Mouse (Mus musculus) ES-E14 (cell line): ENCODE measurements around the gene Shoc2. TPM values are rescaled to one million over a fixed set of nuclear protein-coding genes. Genes with fewer than 3 reads are reported as not detected.
"Not testable (repeated sequence)": the region's sequence is repeated elsewhere in the genome, so short reads cannot be mapped to it uniquely, and the experiment has no call there.

Source experiments
- DNase-seq: peaks from one replicate; pipeline ENCODE4 v3.0.0-alpha.2; 2013; ENCODE audit warnings: low read depth, low spot score
- H3K27ac ChIP-seq: 2 replicates; pipeline ENCODE4 v1.5.1; 2012; ENCODE audit warnings: low read depth, mild to moderate bottlenecking, low read length, moderate library complexity, mixed read lengths; ENCODE audit not compliant: poor library complexity, insufficient read depth, severe bottlenecking
- H3K36me3 ChIP-seq: 2 replicates; pipeline ENCODE4 v1.6.1; 2012; ENCODE audit warnings: mild to moderate bottlenecking, low read length, moderate library complexity, mixed read lengths; ENCODE audit not compliant: control insufficient read depth, poor library complexity, insufficient read depth, severe bottlenecking
- H3K4me1 ChIP-seq, 2 experiments: fragments of 150-350 bp in 1 of 2; sonication (generic) in 1 of 2; 2 replicates each; pipeline ENCODE4 v1.6.1; 2012; ENCODE audit warnings: low read length in 2 of 2, mild to moderate bottlenecking in 1 of 2, mixed read lengths in 1 of 2; ENCODE audit not compliant: control insufficient read depth in 2 of 2, insufficient read depth in 2 of 2, poor library complexity in 1 of 2
- H3K4me3 ChIP-seq, 2 experiments: fragments of 150-350 bp in 1 of 2; sonication (generic) in 1 of 2; 2 replicates each; pipeline ENCODE4 v1.5.1; 2012; ENCODE audit warnings: low read length in 2 of 2, low read depth in 1 of 2, mild to moderate bottlenecking in 1 of 2, mixed read lengths in 1 of 2; ENCODE audit not compliant: insufficient read depth in 1 of 2, poor library complexity in 1 of 2, severe bottlenecking in 1 of 2
- H3K9ac ChIP-seq: 2 replicates; pipeline ENCODE4 v1.6.1; 2012; ENCODE audit warnings: low read depth, mild to moderate bottlenecking, low read length, mixed read lengths; ENCODE audit not compliant: poor library complexity, insufficient read depth, severe bottlenecking
- H3K9me3 ChIP-seq: fragments of 150-350 bp; sonication (generic); 2 replicates; pipeline ENCODE4 v1.6.1; 2012; ENCODE audit warnings: low read depth, mild to moderate bottlenecking, low read length; ENCODE audit not compliant: control insufficient read depth, insufficient read depth
- CHD2 ChIP-seq: IDR thresholded peaks from 2 replicates; pipeline ENCODE4 v1.6.1; 2014; ENCODE audit warnings: mild to moderate bottlenecking, low read depth, low read length, inconsistent platforms
- HCFC1 ChIP-seq: IDR thresholded peaks from 2 replicates; pipeline ENCODE4 v1.6.1; 2012; ENCODE audit warnings: low read length, inconsistent platforms, borderline replicate concordance; ENCODE audit not compliant: insufficient read depth
- MAFK ChIP-seq: IDR thresholded peaks from 2 replicates; pipeline ENCODE4 v1.6.1; 2014; ENCODE audit warnings: mild to moderate bottlenecking, low read depth, low read length, inconsistent platforms; ENCODE audit not compliant: insufficient read depth
- ZC3H11A ChIP-seq: IDR thresholded peaks from 2 replicates; pipeline ENCODE4 v1.6.1; 2012; ENCODE audit warnings: low read depth, mild to moderate bottlenecking, inconsistent platforms, low read length, borderline replicate concordance
- ZNF384 ChIP-seq: IDR thresholded peaks from 2 replicates; pipeline ENCODE4 v1.6.1; 2012; ENCODE audit warnings: low read depth, low read length, inconsistent platforms
- in situ Hi-C, 2 experiments: fragments of 600-800 bp; cut with MboI; formaldehyde crosslinking; loops; one replicate each; pipeline ENCODE4 v1.15.1; 2025; ENCODE audit warnings: low sequenced_read_pairs in 2 of 2, inconsistent platforms in 1 of 2; ENCODE audit not compliant: unreplicated experiment in 2 of 2
- total RNA-seq: library from RNA; depleted of rRNA; stranded (reverse); fragments of 300-350 nt; gene quantifications from 2 replicates; pipeline ENCODE4 v1.2.3, GENCODE M21; 2012

Gene Shoc2
- total RNA-seq, 1 experiment, result 26.6 TPM

DNA sequence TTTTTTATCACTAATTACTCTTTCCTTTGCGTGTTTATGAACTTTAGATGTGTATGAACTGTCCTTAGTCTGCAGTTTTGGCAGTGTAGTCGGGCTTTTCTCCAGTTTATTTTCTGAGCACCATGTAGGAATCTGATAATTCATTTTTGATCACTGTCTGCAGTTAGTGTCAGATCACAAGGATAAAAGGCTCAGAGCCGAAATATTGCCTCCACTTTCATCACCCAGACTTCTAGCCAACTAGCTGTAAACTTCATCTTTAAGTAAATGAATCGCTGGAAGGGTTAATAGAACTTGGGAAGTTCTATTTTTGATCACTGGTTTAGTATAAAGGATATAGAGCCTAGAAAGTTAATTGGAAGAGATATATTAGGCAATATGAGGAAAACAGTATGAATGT lies 18.4 kb downstream of the Shoc2 start:
- TF ChIP-seq ZC3H11A, result no peak
- TF ChIP-seq MAFK, result no peak
- no peak for TF ChIP-seq CHD2
- TF ChIP-seq ZNF384, result no peak
- TF ChIP-seq HCFC1, result no peak
- Histone ChIP-seq H3K9ac (no peak overlapping the region), H3K4me3 (no peak overlapping the region), H3K9me3 (no peaks in the 10 kb centered on the region), H3K27ac (no peak overlapping the region), H3K36me3 (no peaks in the 10 kb centered on the region), H3K4me1 (no peaks in the 10 kb centered on the region)
- DNase-seq, result no peak
- in situ Hi-C loops, result no loop called here

DNA sequence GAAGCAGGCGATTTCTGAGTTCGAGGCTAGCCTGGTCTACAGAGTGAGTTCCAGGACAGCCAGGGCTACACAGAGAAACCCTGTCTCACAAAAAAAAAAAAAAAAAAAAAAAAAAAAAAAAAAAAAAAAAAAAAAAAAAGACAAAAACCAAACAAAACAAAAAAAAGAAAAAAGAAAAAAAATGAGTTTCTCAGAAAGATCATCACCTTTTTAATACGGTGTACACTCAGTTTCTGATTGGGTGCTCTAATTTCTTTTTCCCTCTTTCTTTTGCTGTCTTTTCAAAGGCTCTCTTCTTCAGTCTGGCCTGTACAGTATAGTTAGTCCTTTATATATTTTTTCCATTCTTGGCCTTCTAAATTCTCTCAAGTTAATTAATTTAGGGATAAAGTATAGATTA lies 20.2 kb downstream of the Shoc2 start:
- in situ Hi-C loops, H3K9ac ChIP-seq, H3K9me3 ChIP-seq, DNase-seq, H3K4me3 ChIP-seq, H3K27ac ChIP-seq, H3K4me1 ChIP-seq, H3K36me3 ChIP-seq: not testable (repeated sequence)
- TF ChIP-seq ZNF384, result peak; percentile 74

DNA sequence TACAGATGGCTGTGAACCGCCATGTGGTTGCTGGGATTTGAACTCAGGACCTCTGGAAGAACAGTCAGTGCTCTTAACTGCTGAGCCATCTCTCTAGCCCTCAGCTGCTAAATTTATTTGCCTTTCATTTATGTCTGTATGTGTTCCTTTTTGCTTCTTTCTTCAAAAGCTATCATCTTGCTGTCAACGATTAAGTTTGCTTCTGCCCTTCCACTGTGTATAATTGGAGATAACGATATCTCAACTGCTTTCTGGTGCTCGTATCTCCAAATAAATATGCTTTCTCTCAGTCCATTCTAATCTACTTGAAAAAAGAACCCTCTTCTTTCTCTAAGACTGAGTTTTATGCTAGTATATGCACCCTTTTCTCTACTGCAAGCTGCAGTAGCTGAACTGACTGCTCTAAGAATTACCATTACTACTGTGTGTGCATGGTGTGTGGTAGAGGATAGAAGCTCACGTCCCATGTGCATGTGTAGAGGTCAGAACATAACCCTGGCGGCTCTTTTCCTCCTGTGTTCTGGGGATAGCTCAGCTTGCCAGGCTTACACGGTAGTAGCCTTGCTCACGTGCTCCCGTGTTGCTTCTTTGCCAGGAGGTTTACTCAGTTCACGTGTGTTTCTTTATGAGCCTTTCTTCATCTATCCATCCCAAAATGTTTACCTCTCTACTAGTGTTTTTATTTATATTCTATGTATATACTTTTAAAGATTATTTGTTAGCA lies 21.0 kb downstream of the Shoc2 start:
- Histone ChIP-seq H3K36me3 (no peaks in the 10 kb centered on the region), H3K4me1 (no peaks in the 10 kb centered on the region), H3K4me3 (no peak overlapping the region), H3K9ac (no peak overlapping the region), H3K27ac (no peak overlapping the region), H3K9me3 (no peaks in the 10 kb centered on the region)
- in situ Hi-C loops, result no loop called here
- no peak for DNase-seq
- no peak for TF ChIP-seq ZNF384
- TF ChIP-seq MAFK, result no peak
- no peak for TF ChIP-seq HCFC1
- no peak for TF ChIP-seq ZC3H11A
- TF ChIP-seq CHD2, result no peak

DNA sequence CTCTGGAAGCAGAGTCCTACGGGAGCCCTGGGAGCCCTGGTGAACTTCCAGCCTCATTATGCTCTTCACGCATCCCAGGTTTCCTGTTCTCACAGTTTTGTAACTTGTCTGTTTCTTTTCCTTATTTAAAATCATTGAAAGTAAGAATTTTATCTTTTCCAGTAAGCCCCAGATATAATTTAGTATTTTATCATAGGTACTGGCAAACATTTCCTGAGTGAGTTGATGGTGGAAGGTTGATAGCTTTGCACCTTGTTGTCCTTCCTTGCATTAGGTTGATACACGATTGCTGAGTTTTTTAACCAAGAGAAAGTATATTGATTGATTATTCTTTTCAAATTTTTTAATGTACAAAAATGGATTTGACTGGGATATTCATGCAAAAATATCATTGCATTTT lies 25.1 kb downstream of the Shoc2 start:
- TF ChIP-seq ZNF384 (no peak), MAFK (no peak), ZC3H11A (no peak), HCFC1 (no peak), CHD2 (no peak)

DNA sequence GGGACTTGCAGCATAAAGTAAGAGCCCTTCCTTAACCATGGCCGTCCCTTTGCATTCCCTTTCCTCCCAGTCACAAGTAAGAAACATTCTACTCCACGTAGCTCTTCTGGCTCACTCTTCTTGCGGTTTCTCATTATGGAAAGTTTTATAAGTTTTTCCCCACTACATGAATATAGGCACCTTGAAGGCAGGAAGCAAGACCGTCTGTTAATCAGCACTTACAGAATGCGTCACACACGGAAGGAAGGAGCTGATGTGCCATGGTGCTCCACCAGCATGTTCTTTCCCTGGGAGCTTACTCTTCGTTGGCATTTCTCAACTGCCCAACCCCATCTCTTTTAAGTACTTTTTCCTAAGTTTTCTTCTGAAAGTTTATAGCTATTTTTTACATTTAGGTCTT lies 27.8 kb downstream of the Shoc2 start:
- H3K4me3 ChIP-seq, result no peak overlapping the region
- TF ChIP-seq HCFC1 (no peak), ZC3H11A (no peak), MAFK (no peak), ZNF384 (no peak), CHD2 (no peak)
- DNase-seq, result no peak
- no peak overlapping the region for H3K27ac ChIP-seq
- H3K9me3 ChIP-seq, result no peaks in the 10 kb centered on the region
- H3K9ac ChIP-seq, result no peak overlapping the region
- no peaks in the 10 kb centered on the region for H3K4me1 ChIP-seq
- H3K36me3 ChIP-seq, result no peaks in the 10 kb centered on the region
- in situ Hi-C loops, result no loop called here

More for the DNA sequence above, 25.1 kb downstream of the Shoc2 start:
- H3K36me3 ChIP-seq, result no peaks in the 10 kb centered on the region
- H3K9me3 ChIP-seq, result no peaks in the 10 kb centered on the region
- DNase-seq, result no peak
- no peak overlapping the region for H3K27ac ChIP-seq
- no peak overlapping the region for H3K4me3 ChIP-seq
- H3K9ac ChIP-seq, result no peak overlapping the region
- H3K4me1 ChIP-seq, result no peaks in the 10 kb centered on the region
- in situ Hi-C loops, result no loop called here
